Mouse (Mus musculus) intestine, embryonic 15.5 days (tissue): Measurements from ENCODE around the gene Tmem41a. TPM values are rescaled to one million over a fixed set of nuclear protein-coding genes. Genes with fewer than 3 reads are reported as not detected.
"Not testable (repeated sequence)": the region's sequence is repeated elsewhere in the genome, so short reads cannot be mapped to it uniquely, and the experiment has no call there.

Experiments used
- ATAC-seq: fragments of 200-750 bp; cut with Nextera tagmentation; 2 replicates; pipeline ENCODE4 v1.8.0; 2017; ENCODE audit warnings: moderate TSS enrichment, moderate library complexity
- H3K27ac ChIP-seq: fragments of 300-500 bp; sonication (generic); 2 replicates; pipeline ENCODE4 v1.5.1; 2015; ENCODE audit warnings: mild to moderate bottlenecking, inconsistent platforms
- H3K27me3 ChIP-seq: fragments of 300-500 bp; sonication (generic); replicated peaks from 2 replicates; pipeline ENCODE4 v1.6.1; 2015; ENCODE audit warnings: inconsistent platforms
- H3K36me3 ChIP-seq: fragments of 300-500 bp; sonication (generic); 2 replicates; pipeline ENCODE4 v1.6.1; 2015; ENCODE audit warnings: inconsistent platforms
- H3K4me1 ChIP-seq: fragments of 300-500 bp; sonication (generic); replicated peaks from 2 replicates; pipeline ENCODE4 v1.6.1; 2015; ENCODE audit warnings: inconsistent platforms
- H3K4me2 ChIP-seq: fragments of 300-500 bp; sonication (generic); replicated peaks from 2 replicates; pipeline ENCODE4 v1.6.1; 2015; ENCODE audit warnings: mild to moderate bottlenecking, inconsistent platforms
- H3K4me3 ChIP-seq: fragments of 300-500 bp; sonication (generic); replicated peaks from 2 replicates; pipeline ENCODE4 v1.5.1; 2015; ENCODE audit warnings: inconsistent platforms
- H3K9ac ChIP-seq: fragments of 300-500 bp; sonication (generic); 2 replicates; pipeline ENCODE4 v1.6.1; 2015; ENCODE audit warnings: inconsistent platforms
- H3K9me3 ChIP-seq: fragments of 300-500 bp; sonication (generic); 2 replicates; pipeline ENCODE4 v1.6.1; 2016; ENCODE audit warnings: inconsistent platforms
- WGBS: fragments of 180-500 bp; shearing (Covaris S2); methylation state at CpG from one replicate; pipeline ENCODE4 v1.1.7; 2015; 5-methylcytosine and 5-hydroxymethylcytosine counted together
- polyA plus RNA-seq: library from polyadenylated mRNA; unstranded; fragments of >200 nt; fragmentation: Nextera tagmentation; extraction: Ambion mirVana; gene quantifications from 2 replicates; pipeline ENCODE4 v1.2.1, GENCODE M21; 2015

Gene Tmem41a
- 85.2 and 90.8 TPM in 2 replicates for polyA plus RNA-seq

GRCm38 (mm10) chr16:21946761-21947715 lies at the start of gene Tmem41a:
Gene Tmem41a (minus strand): TSS chr16:21947552.
- Histone ChIP-seq H3K36me3 (no peaks in the 10 kb centered on the region), H3K4me3 (peak within 1 kb of the TSS; percentile 75), H3K4me2 (peak within 1 kb of the TSS; percentile 86), H3K9me3 (no peaks in the 10 kb centered on the region), H3K27ac (peak within 1 kb of the TSS; percentile 81), H3K4me1 (peaks cover 10% of the 10 kb centered on the region), H3K9ac (peak within 1 kb of the TSS; percentile 75), H3K27me3 (no peaks in the 10 kb centered on the region)
- peak; percentile 97 for ATAC-seq
- WGBS = under 1% methylated on average over 63 of the region's 63 CpGs

DNA sequence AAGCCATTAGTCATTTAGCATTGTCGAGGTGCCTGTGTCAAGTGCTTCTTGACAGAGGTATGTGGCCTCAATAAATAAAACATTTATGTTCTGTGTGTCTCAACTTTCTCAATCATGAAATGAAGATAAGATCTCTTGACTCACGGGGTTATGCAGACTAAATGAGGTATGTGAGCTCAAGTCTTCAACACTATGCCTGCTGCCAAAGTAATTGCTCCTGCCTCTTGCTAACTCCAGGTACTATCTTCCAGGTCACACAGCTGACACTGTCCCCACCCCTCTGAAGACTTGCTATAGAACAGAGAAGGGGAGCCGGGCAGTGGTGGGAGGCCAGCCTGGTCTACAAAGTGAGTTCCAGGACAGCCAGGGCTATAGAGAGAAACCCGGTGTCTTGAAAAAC lies 49.0 kb upstream of the Tmem41a start:
- 0 out of 2 replicates have a peak, but pooled peaks cover 6% of the 10 kb centered on the region for H3K4me1 ChIP-seq
- peak overlapping the region; percentile 85 for H3K27ac ChIP-seq
- H3K4me3 ChIP-seq = no peak overlapping the region
- no peaks in the 10 kb centered on the region for H3K36me3 ChIP-seq
- ATAC-seq = peak; percentile 48
- H3K4me2 ChIP-seq = peak overlapping the region; percentile 35
- H3K9ac ChIP-seq = no peak overlapping the region
- H3K9me3 ChIP-seq = no peaks in the 10 kb centered on the region
- WGBS = 28% methylated on average over 4 of the region's 4 CpGs
- H3K27me3 ChIP-seq = no peaks in the 10 kb centered on the region

DNA sequence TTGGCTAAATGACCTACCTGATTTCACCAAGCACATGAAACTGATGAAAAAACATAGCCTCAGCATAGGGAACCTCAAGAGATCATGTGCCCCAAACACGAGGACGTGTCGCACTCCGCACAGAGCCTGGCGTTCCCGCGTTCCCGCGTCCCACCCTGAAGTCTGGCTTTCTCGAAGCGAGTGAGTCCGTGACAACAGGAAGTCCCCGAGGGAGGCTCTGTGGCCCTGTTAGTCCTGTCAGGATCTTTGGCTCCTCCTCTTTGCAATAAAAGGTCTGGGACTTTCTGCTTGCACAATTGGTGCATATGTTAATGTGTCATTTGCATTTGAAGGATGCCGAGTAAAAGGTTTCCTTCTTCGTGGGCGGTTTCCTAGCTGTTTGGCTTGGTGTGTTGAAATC lies 48.0 kb upstream of the Tmem41a start, which contains the start of gene Liph:
Gene Liph, minus strand, starts transcription at position 360 of the 400 bp plus-strand sequence.
- ATAC-seq = peak; percentile 34
- peak within 1 kb of the TSS; percentile 85 for H3K27ac ChIP-seq
- 0 out of 2 replicates have a peak, but pooled peaks cover 3% of the 10 kb centered on the region for H3K4me1 ChIP-seq
- peak within 1 kb of the TSS; percentile 20 for H3K4me3 ChIP-seq
- peak within 1 kb of the TSS; percentile 45 for H3K4me2 ChIP-seq
- no peaks in the 10 kb centered on the region for H3K9me3 ChIP-seq
- H3K9ac ChIP-seq = peak within 1 kb of the TSS; percentile 36; the same call in 1 of the 2 replicates
- H3K36me3 ChIP-seq = no peaks in the 10 kb centered on the region
- 8% methylated on average over 16 of the region's 16 CpGs for WGBS
- H3K27me3 ChIP-seq = no peaks in the 10 kb centered on the region

GRCm38 (mm10) chr16:21991774-21992173 lies 44.4 kb upstream of the Tmem41a start:
- peak; percentile 78 for ATAC-seq
- 54% methylated on average over 2 of the region's 2 CpGs for WGBS
- Histone ChIP-seq H3K4me1 (0 out of 2 replicates have a peak, but pooled peaks cover 3% of the 10 kb centered on the region), H3K27me3 (no peaks in the 10 kb centered on the region), H3K27ac (peak overlapping the region; percentile 22; the same call in 1 of the 2 replicates), H3K36me3 (no peaks in the 10 kb centered on the region), H3K4me2 (no peak overlapping the region), H3K9me3 (no peaks in the 10 kb centered on the region), H3K9ac (no peak overlapping the region), H3K4me3 (no peak overlapping the region)

- not testable (repeated sequence) for H3K4me2 ChIP-seq, H3K9me3 ChIP-seq, H3K36me3 ChIP-seq, H3K9ac ChIP-seq, H3K4me3 ChIP-seq, H3K27me3 ChIP-seq, ATAC-seq, H3K4me1 ChIP-seq, H3K27ac ChIP-seq
Measured at GRCm38 (mm10) chr16:21990893-21991292, 43.5 kb upstream of the Tmem41a start.

DNA sequence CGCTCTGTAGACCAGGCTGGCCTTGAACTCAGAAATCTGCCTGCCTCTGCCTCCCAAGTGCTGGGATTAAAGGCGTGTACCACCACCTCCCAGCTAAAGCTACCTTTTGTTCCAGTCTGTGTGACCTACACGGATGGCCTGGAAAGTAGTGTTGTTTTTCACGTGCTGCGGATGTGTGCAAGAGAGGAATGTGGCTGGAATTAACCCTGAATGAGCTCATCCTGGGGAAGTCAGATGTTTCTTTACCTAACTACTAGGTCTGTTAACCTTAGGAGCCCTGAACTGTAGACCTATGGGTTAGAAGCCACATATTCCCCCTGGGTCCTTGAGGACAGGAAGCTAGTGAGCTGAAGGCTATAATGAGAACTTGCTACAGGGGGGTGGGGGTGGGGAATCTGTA lies 40.6 kb upstream of the Tmem41a start:
- Histone ChIP-seq H3K36me3 (no peaks in the 10 kb centered on the region), H3K27ac (no peak overlapping the region), H3K4me3 (no peak overlapping the region), H3K9ac (no peak overlapping the region), H3K4me2 (no peak overlapping the region), H3K27me3 (no peaks in the 10 kb centered on the region), H3K4me1 (no peaks in the 10 kb centered on the region), H3K9me3 (no peaks in the 10 kb centered on the region)
- WGBS = 63% methylated on average over 5 of the region's 5 CpGs
- 0 out of 2 replicates have a peak, but pooled peaks have one; percentile 33 for ATAC-seq

DNA sequence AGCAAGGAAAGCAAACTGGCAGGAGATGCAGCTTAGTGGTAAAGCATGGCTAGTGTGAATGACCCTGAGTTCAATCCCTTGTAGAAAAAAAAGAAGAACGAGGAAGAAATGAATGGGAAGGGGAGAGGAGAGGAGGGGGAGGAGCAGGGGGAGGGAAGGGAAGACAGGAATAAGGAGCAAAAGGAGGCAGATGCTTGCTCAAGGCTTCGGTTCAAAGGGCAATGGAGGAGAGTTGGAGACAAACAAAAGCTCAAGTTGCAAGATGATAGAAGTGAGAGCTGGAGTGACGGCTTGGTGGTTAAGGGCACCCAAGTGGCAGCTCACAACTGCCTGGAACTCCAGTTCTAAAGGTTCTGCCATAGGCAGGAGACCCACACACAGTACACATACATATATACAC lies 38.8 kb upstream of the Tmem41a start:
- no peaks in the 10 kb centered on the region for H3K4me1 ChIP-seq
- WGBS = 26% methylated on average over 3 of the region's 3 CpGs
- H3K36me3 ChIP-seq = no peaks in the 10 kb centered on the region
- H3K27ac ChIP-seq = no peak overlapping the region
- H3K4me3 ChIP-seq = no peak overlapping the region
- H3K27me3 ChIP-seq = no peaks in the 10 kb centered on the region
- no peak for ATAC-seq
- no peak overlapping the region for H3K9ac ChIP-seq
- H3K4me2 ChIP-seq = no peak overlapping the region
- H3K9me3 ChIP-seq = no peaks in the 10 kb centered on the region

- no peak for ATAC-seq
- no peaks in the 10 kb centered on the region for H3K36me3 ChIP-seq
- WGBS = 82% methylated on average over 12 of the region's 12 CpGs
Measured at GRCm38 (mm10) chr16:21984091-21984490, 36.7 kb upstream of the Tmem41a start.

DNA sequence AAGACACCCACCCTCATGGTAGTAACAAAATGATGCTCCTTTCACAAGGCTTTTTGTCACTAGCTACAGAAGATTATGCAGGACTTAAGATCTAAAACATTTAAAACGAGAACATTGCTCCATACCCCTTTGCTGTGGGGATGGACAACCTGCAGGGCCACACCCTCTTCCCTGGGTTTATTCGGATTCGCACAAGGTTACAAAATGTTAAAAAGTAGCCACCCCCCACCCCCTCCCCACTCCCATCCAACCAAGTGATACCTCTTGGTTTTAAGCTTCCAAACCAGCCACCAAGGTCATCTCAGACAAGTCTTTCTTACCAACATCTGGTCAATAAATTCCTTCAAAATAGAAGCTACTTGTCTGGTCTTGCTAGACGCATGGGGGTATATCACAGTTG lies 36.2 kb upstream of the Tmem41a start:
- Histone ChIP-seq H3K4me1 (no peaks in the 10 kb centered on the region), H3K9me3 (no peaks in the 10 kb centered on the region), H3K27me3 (no peaks in the 10 kb centered on the region), H3K27ac (no peak overlapping the region), H3K36me3 (no peaks in the 10 kb centered on the region), H3K4me2 (no peak overlapping the region), H3K4me3 (no peak overlapping the region), H3K9ac (no peak overlapping the region)
- no peak for ATAC-seq
- WGBS = 92% methylated on average over 4 of the region's 4 CpGs

More at GRCm38 (mm10) chr16:21984091-21984490, 36.7 kb upstream of the Tmem41a start:
- Histone ChIP-seq H3K4me2 (no peak overlapping the region), H3K27ac (no peak overlapping the region), H3K27me3 (no peaks in the 10 kb centered on the region), H3K4me1 (no peaks in the 10 kb centered on the region), H3K9me3 (no peaks in the 10 kb centered on the region), H3K9ac (no peak overlapping the region), H3K4me3 (no peak overlapping the region)

DNA sequence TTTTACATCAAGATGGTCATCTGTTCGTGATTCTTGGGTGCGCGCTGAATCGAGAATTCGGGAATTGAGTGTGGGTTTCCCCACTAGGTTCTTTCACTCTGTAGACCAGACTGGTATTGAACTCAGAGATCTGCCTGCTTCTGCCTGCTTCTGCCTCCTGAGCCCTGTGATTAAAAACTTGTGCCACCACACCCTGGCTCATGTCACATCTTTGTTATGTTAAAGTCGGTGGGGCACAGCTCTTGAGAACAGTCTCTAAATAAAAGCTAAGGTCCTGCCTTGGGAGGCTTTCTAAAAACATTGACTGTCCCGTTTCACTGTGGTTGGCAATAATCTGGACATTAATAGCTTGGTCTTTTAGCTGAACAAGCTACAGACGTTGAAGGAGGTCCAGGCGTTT lies 35.8 kb upstream of the Tmem41a start:
- H3K36me3 ChIP-seq = no peaks in the 10 kb centered on the region
- WGBS = 94% methylated on average over 9 of the region's 9 CpGs

DNA sequence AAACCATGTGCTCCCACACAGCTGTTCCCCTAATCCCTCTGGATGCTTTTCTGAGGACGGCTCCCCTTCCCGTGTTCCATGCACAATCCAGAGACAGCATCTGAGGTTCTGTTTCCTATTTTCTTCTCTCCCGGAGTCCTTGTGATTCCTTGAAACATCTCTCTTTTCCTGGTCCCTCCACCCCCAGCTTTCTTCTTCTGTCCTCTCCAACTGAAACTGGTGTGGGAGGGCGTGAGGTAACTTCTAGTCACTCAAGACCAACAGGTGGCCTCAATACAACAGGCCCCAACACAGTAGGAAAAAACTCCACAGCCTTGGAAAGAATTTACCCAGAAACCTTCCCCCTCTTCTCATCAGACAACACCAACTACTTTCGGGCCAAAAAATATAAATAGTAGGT lies 30.0 kb upstream of the Tmem41a start:
- H3K4me3 ChIP-seq = no peak overlapping the region
- no peaks in the 10 kb centered on the region for H3K27me3 ChIP-seq
- WGBS = 78% methylated on average over 5 of the region's 5 CpGs
- H3K36me3 ChIP-seq = no peaks in the 10 kb centered on the region
- H3K9ac ChIP-seq = no peak overlapping the region
- no peak overlapping the region for H3K27ac ChIP-seq
- no peak for ATAC-seq
- no peak overlapping the region for H3K4me2 ChIP-seq
- H3K4me1 ChIP-seq = 0 out of 2 replicates have a peak, but pooled peaks cover 3% of the 10 kb centered on the region
- H3K9me3 ChIP-seq = no peaks in the 10 kb centered on the region

More for the DNA sequence above, 35.8 kb upstream of the Tmem41a start:
- H3K27ac ChIP-seq = no peak overlapping the region
- no peak overlapping the region for H3K4me2 ChIP-seq
- no peaks in the 10 kb centered on the region for H3K4me1 ChIP-seq
- no peaks in the 10 kb centered on the region for H3K27me3 ChIP-seq
- no peak for ATAC-seq
- no peak overlapping the region for H3K9ac ChIP-seq
- no peaks in the 10 kb centered on the region for H3K9me3 ChIP-seq
- no peak overlapping the region for H3K4me3 ChIP-seq

DNA sequence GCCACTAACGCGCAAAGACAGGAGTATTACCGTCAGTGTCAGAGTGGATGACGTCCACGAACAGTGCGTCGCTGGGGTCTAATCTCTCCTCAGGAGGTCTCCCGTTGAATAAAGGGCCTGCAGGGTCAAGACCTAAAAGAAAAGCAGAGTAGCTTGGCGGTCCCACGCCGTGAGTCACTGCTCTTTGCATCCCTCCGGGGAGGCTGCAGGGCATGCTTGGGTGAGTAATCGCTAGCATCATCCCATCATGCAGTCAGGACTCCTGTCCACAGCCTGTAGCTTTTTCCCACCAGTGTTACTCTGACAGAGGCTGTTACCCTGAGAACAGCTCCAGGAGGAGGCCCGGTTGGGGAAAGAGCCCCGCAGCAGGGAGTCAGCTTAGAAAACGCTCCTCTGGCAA lies 28.9 kb upstream of the Tmem41a start:
- Histone ChIP-seq H3K4me1 (0 out of 2 replicates have a peak, but pooled peaks cover 3% of the 10 kb centered on the region), H3K9ac (0 out of 2 replicates have a peak overlapping the region, but pooled peaks have one; percentile 11), H3K27me3 (no peaks in the 10 kb centered on the region), H3K27ac (no peak overlapping the region), H3K4me2 (peak overlapping the region; percentile 37), H3K36me3 (no peaks in the 10 kb centered on the region), H3K4me3 (no peak overlapping the region), H3K9me3 (no peaks in the 10 kb centered on the region)
- ATAC-seq = no peak
- 13% methylated on average over 16 of the region's 16 CpGs for WGBS
